Mouse (Mus musculus) kidney, embryonic 14.5 days (tissue): ENCODE results near the gene Nme7. TPM values are rescaled to one million over a fixed set of nuclear protein-coding genes. Genes with fewer than 3 reads are reported as not detected.

ENCODE experiments used
- ATAC-seq: fragments of 200-750 bp; cut with Nextera tagmentation; 2 replicates; pipeline ENCODE4 v1.8.0; 2017; ENCODE audit warnings: moderate number of reproducible peaks, mild to moderate bottlenecking, moderate TSS enrichment, moderate library complexity; ENCODE audit not compliant: low FRiP score, low TSS enrichment
- H3K27ac ChIP-seq: fragments of 300-500 bp; sonication (generic); 2 replicates; pipeline ENCODE4 v1.5.1; 2014; ENCODE audit warnings: low read depth, mild to moderate bottlenecking, low read length, moderate library complexity, mixed read lengths
- H3K27me3 ChIP-seq: fragments of 300-500 bp; sonication (generic); 2 replicates; pipeline ENCODE4 v1.6.1; 2014; ENCODE audit warnings: mild to moderate bottlenecking, low read length; ENCODE audit not compliant: control insufficient read depth, insufficient read depth
- H3K36me3 ChIP-seq: fragments of 300-500 bp; sonication (generic); 2 replicates; pipeline ENCODE4 v1.6.1; 2014; ENCODE audit warnings: low read length, mixed read lengths; ENCODE audit not compliant: control insufficient read depth, insufficient read depth
- H3K4me1 ChIP-seq: fragments of 300-500 bp; sonication (generic); 2 replicates; pipeline ENCODE4 v1.6.1; 2014; ENCODE audit warnings: low read length, mixed read lengths; ENCODE audit not compliant: control insufficient read depth, insufficient read depth
- H3K4me2 ChIP-seq: fragments of 300-500 bp; sonication (generic); replicated peaks from 2 replicates; pipeline ENCODE4 v1.6.1; 2014; ENCODE audit warnings: low read depth, mild to moderate bottlenecking, low read length
- H3K4me3 ChIP-seq: fragments of 300-500 bp; sonication (generic); 2 replicates; pipeline ENCODE4 v1.5.1; 2014; ENCODE audit warnings: mild to moderate bottlenecking, low read length
- H3K9ac ChIP-seq: fragments of 300-500 bp; sonication (generic); 2 replicates; pipeline ENCODE4 v1.6.1; 2014; ENCODE audit warnings: low read depth, mild to moderate bottlenecking, low read length, moderate library complexity
- H3K9me3 ChIP-seq: fragments of 300-500 bp; sonication (generic); 2 replicates; pipeline ENCODE4 v1.6.1; 2016; ENCODE audit warnings: low read length; ENCODE audit not compliant: control insufficient read depth
- WGBS: fragments of 180-500 bp; shearing (Covaris S2); extraction: QIAGEN DNeasy Blood & Tissue Kit; methylation state at CpG from one replicate; pipeline ENCODE4 v1.1.7; 2014; 5-methylcytosine and 5-hydroxymethylcytosine counted together
- polyA plus RNA-seq: library from polyadenylated mRNA; unstranded; fragments of >200 nt; fragmentation: Nextera tagmentation; extraction: Ambion mirVana; gene quantifications from 2 replicates; pipeline ENCODE4 v1.2.1, GENCODE M21; 2014

Nme7 gene
- polyA plus RNA-seq, 1 experiment from 2014 or later = 47.9 TPM

GRCm38 (mm10) chr1:164420623-164421354 lies 116.9 kb downstream of the Nme7 start:
- H3K4me1 ChIP-seq = no peaks in the 10 kb centered on the region
- WGBS = 77% methylated on average over 6 of the region's 6 CpGs
- H3K4me3 ChIP-seq = no peak overlapping the region
- no peaks in the 10 kb centered on the region for H3K27me3 ChIP-seq
- no peak overlapping the region for H3K27ac ChIP-seq
- H3K9me3 ChIP-seq = no peaks in the 10 kb centered on the region
- ATAC-seq = no peak
- H3K4me2 ChIP-seq = no peak overlapping the region
- H3K36me3 ChIP-seq = no peaks in the 10 kb centered on the region
- H3K9ac ChIP-seq = no peak overlapping the region

GRCm38 (mm10) chr1:164426227-164426626 lies 122.3 kb downstream of the Nme7 start:
- Histone ChIP-seq H3K4me3 (no peak overlapping the region), H3K36me3 (no peaks in the 10 kb centered on the region), H3K9ac (no peak overlapping the region), H3K27me3 (no peaks in the 10 kb centered on the region), H3K4me1 (no peaks in the 10 kb centered on the region), H3K4me2 (no peak overlapping the region), H3K27ac (no peak overlapping the region), H3K9me3 (no peaks in the 10 kb centered on the region)
- 89% methylated on average over 7 of the region's 7 CpGs for WGBS
- ATAC-seq = no peak

- 76% methylated on average over 7 of the region's 7 CpGs for WGBS
- Histone ChIP-seq H3K9ac (no peak overlapping the region), H3K4me1 (no peaks in the 10 kb centered on the region), H3K4me3 (no peak overlapping the region), H3K4me2 (no peak overlapping the region), H3K36me3 (no peaks in the 10 kb centered on the region), H3K9me3 (no peaks in the 10 kb centered on the region), H3K27ac (no peak overlapping the region), H3K27me3 (no peaks in the 10 kb centered on the region)
- no peak for ATAC-seq
Observed at GRCm38 (mm10) chr1:164427777-164428176, 123.9 kb downstream of the Nme7 start.

GRCm38 (mm10) chr1:164428644-164429043 lies 124.7 kb downstream of the Nme7 start:
- Histone ChIP-seq H3K4me3 (no peak overlapping the region), H3K27ac (no peak overlapping the region), H3K4me1 (0 out of 2 replicates have a peak, but pooled peaks cover 4% of the 10 kb centered on the region), H3K9ac (no peak overlapping the region), H3K4me2 (no peak overlapping the region), H3K36me3 (no peaks in the 10 kb centered on the region), H3K9me3 (no peaks in the 10 kb centered on the region), H3K27me3 (no peaks in the 10 kb centered on the region)
- WGBS = 88% methylated on average over 9 of the region's 9 CpGs
- ATAC-seq = no peak

- 59% methylated on average over 5 of the region's 5 CpGs for WGBS
Observed at GRCm38 (mm10) chr1:164432649-164433048, 128.7 kb downstream of the Nme7 start.

GRCm38 (mm10) chr1:164434049-164434448 lies 130.1 kb downstream of the Nme7 start:
- Histone ChIP-seq H3K4me1 (0 out of 2 replicates have a peak, but pooled peaks cover 4% of the 10 kb centered on the region), H3K4me2 (no peak overlapping the region), H3K9ac (no peak overlapping the region), H3K4me3 (no peak overlapping the region), H3K27ac (no peak overlapping the region), H3K9me3 (no peaks in the 10 kb centered on the region), H3K36me3 (peaks cover 23% of the 10 kb centered on the region; the same call in 1 of the 2 replicates), H3K27me3 (no peaks in the 10 kb centered on the region)
- WGBS = 24% methylated on average over 6 of the region's 6 CpGs
- 0 out of 2 replicates have a peak, but pooled peaks have one; percentile 16 for ATAC-seq

More at GRCm38 (mm10) chr1:164432649-164433048, 128.7 kb downstream of the Nme7 start:
- H3K9me3 ChIP-seq = no peaks in the 10 kb centered on the region
- H3K27me3 ChIP-seq = no peaks in the 10 kb centered on the region
- H3K4me2 ChIP-seq = no peak overlapping the region
- peaks cover 13% of the 10 kb centered on the region; the same call in 1 of the 2 replicates for H3K36me3 ChIP-seq
- H3K27ac ChIP-seq = no peak overlapping the region
- 0 out of 2 replicates have a peak, but pooled peaks cover 4% of the 10 kb centered on the region for H3K4me1 ChIP-seq
- H3K9ac ChIP-seq = no peak overlapping the region
- no peak overlapping the region for H3K4me3 ChIP-seq
- no peak for ATAC-seq

- Histone ChIP-seq H3K4me1 (0 out of 2 replicates have a peak, but pooled peaks cover 4% of the 10 kb centered on the region), H3K27me3 (no peaks in the 10 kb centered on the region), H3K4me3 (no peak overlapping the region), H3K36me3 (peaks cover 28% of the 10 kb centered on the region; the same call in 1 of the 2 replicates), H3K27ac (no peak overlapping the region), H3K4me2 (no peak overlapping the region), H3K9ac (no peak overlapping the region), H3K9me3 (no peaks in the 10 kb centered on the region)
- WGBS = 83% methylated on average over 7 of the region's 7 CpGs
- ATAC-seq = no peak
Observed at GRCm38 (mm10) chr1:164436749-164437148, 132.8 kb downstream of the Nme7 start.

- WGBS = 86% methylated on average over 6 of the region's 6 CpGs
- ATAC-seq = no peak
- Histone ChIP-seq H3K4me3 (no peak overlapping the region), H3K27ac (no peak overlapping the region), H3K36me3 (peaks cover 39% of the 10 kb centered on the region; the same call in 1 of the 2 replicates), H3K4me2 (no peak overlapping the region), H3K9ac (no peak overlapping the region), H3K27me3 (no peaks in the 10 kb centered on the region), H3K9me3 (no peaks in the 10 kb centered on the region), H3K4me1 (no peaks in the 10 kb centered on the region)
Observed at GRCm38 (mm10) chr1:164440230-164440629, 136.3 kb downstream of the Nme7 start.

GRCm38 (mm10) chr1:164440708-164441407 lies 136.9 kb downstream of the Nme7 start:
- WGBS = 85% methylated on average over 11 of the region's 11 CpGs
- no peak overlapping the region for H3K27ac ChIP-seq
- H3K4me3 ChIP-seq = no peak overlapping the region
- no peak overlapping the region for H3K4me2 ChIP-seq
- ATAC-seq = no peak
- H3K27me3 ChIP-seq = no peaks in the 10 kb centered on the region
- H3K9me3 ChIP-seq = no peaks in the 10 kb centered on the region
- no peaks in the 10 kb centered on the region for H3K4me1 ChIP-seq
- no peak overlapping the region for H3K9ac ChIP-seq
- H3K36me3 ChIP-seq = peaks cover 39% of the 10 kb centered on the region; the same call in 1 of the 2 replicates
